Mouse (Mus musculus): ENCODE measurements at regions not wholly inside any gene's neighbourhood (a gene's known extent, or its start where the extent isn't known, plus 50 kb on each side); places are given as distances from the start of the nearest gene placed in this dataset.

- DNase-seq (ENCODE audit: low spot score in 2 of 2) = no peak
Measured at GRCm38 (mm10) chr13:103683169-103683568, 91.2 kb downstream of the Srek1 start.

GRCm38 (mm10) chr13:103680740-103681139 is 93.7 kb downstream of the Srek1 start:
- DNase-seq (ENCODE audit: low spot score in 2 of 2) = no peak
- intact Hi-C loops (cut with DNase I) = no loop called here

More at GRCm38 (mm10) chr13:103683169-103683568, 91.2 kb downstream of the Srek1 start:
- intact Hi-C loops (cut with DNase I) = no loop called here

DNA sequence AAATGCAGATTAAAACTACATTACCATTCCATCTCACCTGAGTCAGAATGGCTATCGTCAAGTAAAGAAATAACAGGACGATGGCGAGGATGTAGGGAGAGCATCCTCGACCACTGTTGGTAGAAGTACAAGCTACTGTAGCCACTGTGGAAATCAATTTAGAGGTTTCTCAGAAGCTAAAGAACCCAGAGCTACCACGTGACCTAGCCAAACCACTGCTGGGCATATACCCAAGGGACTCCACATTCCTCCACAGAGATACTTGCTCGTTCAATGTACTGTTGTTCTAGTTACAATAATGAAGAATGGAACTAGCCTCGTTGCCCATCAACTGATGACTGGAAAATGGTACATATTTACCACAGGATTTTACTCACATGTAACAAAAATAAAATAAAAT is 94.4 kb downstream of the Srek1 start:
- DNase-seq (ENCODE audit: low spot score in 2 of 2) = no peak
- intact Hi-C loops (cut with DNase I) = no loop called here

DNA sequence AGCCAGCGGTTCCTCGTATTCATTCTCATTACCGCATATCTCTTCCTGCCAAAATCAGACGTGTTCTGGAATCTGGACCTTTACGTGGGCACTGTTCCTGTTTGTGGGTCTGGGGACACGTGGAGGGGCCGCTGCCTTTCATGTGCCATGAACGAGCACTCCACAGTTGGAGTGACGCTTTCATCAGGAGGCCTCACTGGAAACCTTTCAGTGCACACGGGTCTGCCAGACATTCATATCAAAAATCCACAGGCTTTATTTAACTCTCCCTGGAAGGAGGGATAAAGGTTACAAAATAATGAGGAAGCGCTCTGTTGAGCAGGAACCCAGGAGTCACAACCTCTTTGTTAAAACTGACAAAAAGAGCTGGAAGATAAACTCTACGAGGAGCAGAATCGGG is 97.6 kb downstream of the Srek1 start:
- no peak for DNase-seq (ENCODE audit: low spot score in 2 of 2)
- intact Hi-C loops (cut with DNase I) = no loop called here

GRCm38 (mm10) chr13:103676221-103676620 is 98.2 kb downstream of the Srek1 start:
- intact Hi-C loops (cut with DNase I) = no loop called here
- no peak for DNase-seq (ENCODE audit: low spot score in 2 of 2)

DNA sequence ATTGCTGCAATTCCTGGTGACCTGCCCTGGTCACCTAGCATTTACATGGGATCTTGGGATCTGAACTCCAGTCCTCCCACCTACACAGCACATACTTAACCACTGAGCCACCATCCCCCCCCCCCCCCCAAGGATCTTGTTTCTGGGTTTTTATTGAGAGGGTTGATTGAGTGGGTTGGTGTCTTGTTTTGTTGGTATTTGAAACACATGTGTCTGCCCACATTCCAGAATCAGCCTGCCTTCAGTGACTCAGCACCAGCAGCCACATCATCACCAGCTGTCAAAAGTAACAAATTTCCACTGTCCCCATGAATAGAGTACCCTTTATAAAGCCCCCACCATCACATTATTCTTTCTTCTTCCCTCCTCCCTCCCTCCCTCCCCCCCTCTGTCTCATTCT is 103.8 kb downstream of the Srek1 start:
- no peak for DNase-seq (ENCODE audit: low spot score in 2 of 2)
- intact Hi-C loops (cut with DNase I) = no loop called here

- no peak for DNase-seq (ENCODE audit: low spot score in 2 of 2)
- intact Hi-C loops (cut with DNase I) = no loop called here
Measured at GRCm38 (mm10) chr13:103669856-103670255, 104.6 kb downstream of the Srek1 start.

- intact Hi-C loops (cut with DNase I) = no loop called here
- DNase-seq (ENCODE audit: low spot score in 2 of 2) = no peak
Measured at GRCm38 (mm10) chr13:103667749-103668148, 106.7 kb downstream of the Srek1 start.

- no peak for DNase-seq (ENCODE audit: low spot score in 2 of 2)
- intact Hi-C loops (cut with DNase I) = no loop called here
Measured at GRCm38 (mm10) chr13:103660248-103660996, 114.0 kb downstream of the Srek1 start.

DNA sequence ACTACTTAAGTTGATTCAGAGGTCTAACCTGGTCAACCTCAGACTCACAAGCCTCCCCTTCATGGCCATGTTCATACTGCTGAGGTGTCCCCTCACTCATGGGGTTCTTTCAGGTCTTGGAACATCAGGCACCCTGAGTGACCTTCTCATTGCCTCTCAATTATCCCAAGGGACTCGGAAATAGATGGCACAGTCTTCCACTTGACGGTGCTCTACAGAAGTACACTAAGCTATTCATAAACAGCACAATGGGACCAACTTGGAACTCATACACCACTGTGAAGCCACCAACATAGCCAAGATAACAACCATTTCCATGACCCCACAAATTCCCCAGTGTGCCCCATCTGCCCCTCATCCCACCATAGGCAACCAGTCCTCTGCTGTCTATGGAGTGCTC is 118.4 kb downstream of the Srek1 start:
- intact Hi-C loops (cut with DNase I) = no loop called here
- no peak for DNase-seq (ENCODE audit: low spot score in 2 of 2)

- intact Hi-C loops (cut with DNase I) = no loop called here
- no peak for DNase-seq (ENCODE audit: low spot score in 2 of 2)
Measured at GRCm38 (mm10) chr13:103653216-103653615, 121.2 kb downstream of the Srek1 start.

DNA sequence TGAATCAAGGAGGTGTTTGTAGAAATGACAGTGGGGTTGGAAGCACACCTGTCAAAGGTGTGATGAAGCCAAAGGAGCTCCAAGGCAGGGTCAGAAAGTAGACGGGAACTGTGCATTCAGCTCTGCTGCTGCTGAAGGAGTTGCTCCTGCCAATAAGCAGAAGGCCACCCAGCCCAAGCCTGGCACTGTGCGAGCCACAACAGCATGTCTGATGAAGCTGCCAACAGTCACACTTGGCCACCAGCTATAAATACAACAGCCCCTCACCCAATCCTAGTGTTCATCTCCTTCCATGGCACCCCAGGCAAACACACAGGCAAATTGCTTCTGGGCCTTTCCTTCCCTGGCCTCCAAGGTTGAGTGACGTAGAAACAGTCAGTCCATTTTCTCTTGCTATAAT is 125.0 kb downstream of the Srek1 start:
- intact Hi-C loops (cut with DNase I) = loop anchor here (10.0 kb wide), 1 partner anchor 315 kb away; the partner anchor contains the start of gene Mast4
- no peak for DNase-seq (ENCODE audit: low spot score in 2 of 2)

DNA sequence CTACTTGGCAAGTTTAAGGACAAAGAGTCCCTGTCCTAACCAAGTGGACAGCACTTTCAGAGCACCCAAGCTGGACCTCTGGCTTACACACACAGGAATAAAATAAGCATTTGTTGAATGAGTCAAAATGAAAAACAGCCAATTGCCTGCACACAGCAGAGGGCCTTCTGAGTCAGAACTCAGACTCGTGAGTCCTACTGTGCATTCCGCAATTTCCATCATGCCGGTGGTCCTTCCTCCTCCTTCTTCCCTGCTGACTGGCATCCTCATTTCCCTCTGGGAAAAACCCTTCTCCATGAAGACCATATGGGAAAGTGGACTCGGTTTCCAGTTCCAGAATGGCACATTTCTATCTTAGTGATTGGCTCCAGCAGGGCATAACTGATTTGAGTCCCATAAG is 126.4 kb downstream of the Srek1 start:
- DNase-seq (ENCODE audit: low spot score in 2 of 2) = no peak
- intact Hi-C loops (cut with DNase I) = loop anchor here (10.0 kb wide), 1 partner anchor 313 kb away; the partner anchor contains the start of gene Mast4

- no peak for DNase-seq (ENCODE audit: low spot score in 2 of 2)
- intact Hi-C loops (cut with DNase I) = loop anchor here (10.0 kb wide), 1 partner anchor 311 kb away; the partner anchor contains the start of gene Mast4
Measured at GRCm38 (mm10) chr13:103646035-103646434, 128.4 kb downstream of the Srek1 start.

- intact Hi-C loops (cut with DNase I) = loop anchor here (2.0 to 10.0 kb wide), 2 partner anchors 309 to 471 kb away; partner anchors contain the start of gene Mast4
- DNase-seq (ENCODE audit: low spot score in 2 of 2) = peak in 1 of 2 experiments; percentile 27
Measured at GRCm38 (mm10) chr13:103643993-103644722, 130.2 kb downstream of the Srek1 start.

DNA sequence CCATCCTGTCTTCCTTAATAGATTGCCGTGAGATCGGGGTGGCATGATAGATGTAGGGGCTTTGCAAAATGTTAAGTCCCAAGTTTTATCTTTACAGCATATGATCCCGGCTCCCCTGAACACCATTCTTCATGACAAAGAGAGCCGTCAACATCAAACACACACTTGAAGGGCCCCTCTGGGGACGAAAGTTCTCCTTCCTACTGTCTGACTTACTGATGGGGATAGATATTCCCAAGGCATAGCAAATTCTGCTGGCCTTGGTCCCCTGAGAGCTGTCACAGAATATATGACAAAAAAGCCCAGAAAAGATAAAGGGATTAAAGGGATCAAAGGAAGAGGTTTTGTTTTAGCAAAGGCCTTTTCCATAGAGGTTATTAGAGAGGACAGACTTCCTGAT is 130.9 kb downstream of the Srek1 start:
- intact Hi-C loops (cut with DNase I) = loop anchor here (10.0 kb wide), 1 partner anchor 309 kb away; the partner anchor contains the start of gene Mast4
- DNase-seq (ENCODE audit: low spot score in 2 of 2) = no peak

- no peak for DNase-seq (ENCODE audit: low spot score in 2 of 2)
- intact Hi-C loops (cut with DNase I) = loop anchor here (10.0 kb wide), 1 partner anchor 308 kb away; the partner anchor contains the start of gene Mast4
Measured at GRCm38 (mm10) chr13:103642542-103643375, 131.6 kb downstream of the Srek1 start.

- intact Hi-C loops (cut with DNase I) = no loop called here
- no peak for DNase-seq (ENCODE audit: low spot score in 2 of 2)
Measured at GRCm38 (mm10) chr13:103638038-103638437, 136.4 kb downstream of the Srek1 start.

DNA sequence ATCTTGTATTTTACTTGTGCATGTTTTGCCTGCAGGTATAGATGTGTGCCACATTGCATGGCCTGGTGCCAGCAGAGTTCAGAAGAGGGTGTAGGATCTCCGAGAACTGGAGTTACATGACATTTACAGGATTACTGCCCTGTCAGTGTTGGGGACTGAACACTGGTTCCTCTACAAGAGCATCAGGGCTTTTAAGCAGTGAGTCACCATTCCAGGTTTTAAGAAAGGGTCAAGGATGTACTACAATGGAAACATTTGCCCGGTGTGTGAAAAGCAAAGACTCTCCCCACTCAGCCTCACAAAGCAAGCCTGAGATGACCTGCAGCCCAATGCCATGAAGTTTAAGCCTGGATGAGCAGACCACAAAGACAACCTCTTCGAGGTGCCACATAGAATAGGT is 137.0 kb downstream of the Srek1 start:
- intact Hi-C loops (cut with DNase I) = no loop called here
- DNase-seq (ENCODE audit: low spot score in 2 of 2) = no peak

- intact Hi-C loops (cut with DNase I) = no loop called here
- DNase-seq (ENCODE audit: low spot score in 2 of 2) = no peak
Measured at GRCm38 (mm10) chr13:103636595-103636994, 137.8 kb downstream of the Srek1 start.
